Mouse (Mus musculus) liver, embryonic 14.5 days (tissue): ENCODE data around the gene Nfatc2. TPM values are rescaled to one million over a fixed set of nuclear protein-coding genes. Genes with fewer than 3 reads are reported as not detected.
A peak's percentile ranks its signal among the peaks of the same experiment; 100 is the strongest.

Experiments
- ATAC-seq: fragments of 200-750 bp; cut with Nextera tagmentation; 2 replicates; pipeline ENCODE4 v1.8.0; 2017; ENCODE audit warnings: moderate number of reproducible peaks, mild to moderate bottlenecking, moderate library complexity; ENCODE audit not compliant: insufficient read depth
- DNase-seq, 3 experiments: peaks; one replicate each; pipeline ENCODE4 v3.0.0-alpha.2; 2012 to 2013; ENCODE audit warnings: low read depth in 3 of 3, low spot score in 3 of 3
- H3K27ac ChIP-seq: fragments of 300-500 bp; sonication (generic); 2 replicates; pipeline ENCODE4 v1.5.1; 2014; ENCODE audit warnings: moderate library complexity, mild to moderate bottlenecking, control low read depth, inconsistent platforms
- H3K27me3 ChIP-seq: fragments of 300-500 bp; sonication (generic); 2 replicates; pipeline ENCODE4 v1.6.1; 2014; ENCODE audit warnings: mild to moderate bottlenecking, low read length, moderate library complexity; ENCODE audit not compliant: control insufficient read depth, insufficient read depth
- H3K36me3 ChIP-seq: fragments of 300-500 bp; sonication (generic); replicated peaks from 2 replicates; pipeline ENCODE4 v1.6.1; 2014; ENCODE audit warnings: low read depth; ENCODE audit not compliant: control insufficient read depth, insufficient read depth
- H3K4me1 ChIP-seq, 2 experiments: fragments of 200-500 bp in 1 of 2; fragments of 300-500 bp in 1 of 2; sonication (generic) in 1 of 2; replicated peaks; 2 replicates each; pipeline ENCODE4 v1.6.1; 2012 to 2014; ENCODE audit warnings: antibody characterized with exemption in 1 of 2, inconsistent platforms in 1 of 2, low read length in 1 of 2; ENCODE audit not compliant: control insufficient read depth in 2 of 2, insufficient read depth in 2 of 2
- H3K4me2 ChIP-seq: fragments of 300-500 bp; sonication (generic); 2 replicates; pipeline ENCODE4 v1.6.1; 2014; ENCODE audit warnings: low read depth, mild to moderate bottlenecking, control low read depth, moderate library complexity
- H3K4me3 ChIP-seq, 2 experiments: fragments of 200-500 bp in 1 of 2; fragments of 300-500 bp in 1 of 2; sonication (generic) in 1 of 2; 2 replicates each; pipeline ENCODE4 v1.5.1; 2012 to 2014; ENCODE audit warnings: low read depth in 2 of 2, low read length in 2 of 2, mild to moderate bottlenecking in 2 of 2, control low read depth in 1 of 2, inconsistent platforms in 1 of 2, moderate library complexity in 1 of 2; ENCODE audit not compliant: insufficient read depth in 1 of 2
- H3K9ac ChIP-seq: fragments of 300-500 bp; sonication (generic); replicated peaks from 2 replicates; pipeline ENCODE4 v1.6.1; 2014; ENCODE audit warnings: mild to moderate bottlenecking, control low read depth, moderate library complexity
- H3K9me3 ChIP-seq: fragments of 300-500 bp; sonication (generic); 2 replicates; pipeline ENCODE4 v1.6.1; 2016; ENCODE audit warnings: low read length, mixed read lengths; ENCODE audit not compliant: control insufficient read depth
- CTCF ChIP-seq: IDR thresholded peaks from 2 replicates; pipeline ENCODE4 v1.5.1; 2016; ENCODE audit warnings: antibody characterized with exemption, low read depth, control low read depth
- EP300 ChIP-seq: IDR thresholded peaks from 2 replicates; pipeline ENCODE4 v1.6.1; 2016; ENCODE audit warnings: antibody characterized with exemption, low read depth
- WGBS: fragments of 180-500 bp; shearing (Covaris S2); extraction: QIAGEN DNeasy Blood & Tissue Kit; methylation state at CpG from one replicate; pipeline ENCODE4 v1.1.7; 2014; ENCODE audit not compliant: insufficient replicate concordance; 5-methylcytosine and 5-hydroxymethylcytosine counted together
- polyA plus RNA-seq, 2 experiments: library from polyadenylated mRNA; depleted of rRNA in 1 of 2; stranded (reverse) in 1 of 2; unstranded in 1 of 2; fragments of >200 nt; fragmentation: Nextera tagmentation in 1 of 2; extraction: Ambion mirVana in 1 of 2; gene quantifications; 2 replicates each; pipeline versions ENCODE4 v1.2.1 to v1.2.3; 2012 to 2014

Nfatc2 gene
- polyA plus RNA-seq, 2 experiments = 0.08 to 0.19 TPM

- peaks cover 0 to 7% of the 10 kb centered on the region in 2 experiments; a peak in 3 of 4 replicates for H3K4me1 ChIP-seq
- no peak overlapping the region for H3K27ac ChIP-seq
- no peak overlapping the region for H3K4me2 ChIP-seq
- ATAC-seq (no peak), DNase-seq (no peak)
- 61% methylated on average over 6 of the region's 6 CpGs for WGBS
- no peaks in the 10 kb centered on the region for H3K9me3 ChIP-seq
- H3K27me3 ChIP-seq = peaks cover 17% of the 10 kb centered on the region
- TF ChIP-seq EP300 (no peak), CTCF (no peak)
- H3K36me3 ChIP-seq = no peaks in the 10 kb centered on the region
- H3K9ac ChIP-seq = no peak overlapping the region
- no peak overlapping the region for H3K4me3 ChIP-seq
Measured at GRCm38 (mm10) chr2:168593676-168594075, 7.8 kb downstream of the Nfatc2 start.

GRCm38 (mm10) chr2:168593004-168593403, 8.5 kb downstream of the Nfatc2 start:
- no peak for TF ChIP-seq EP300
- 0 out of 2 replicates have a peak, but pooled peaks have one; percentile 35 for TF ChIP-seq CTCF
- WGBS = 65% methylated on average over 5 of the region's 5 CpGs
- no peak overlapping the region for H3K4me2 ChIP-seq
- H3K27me3 ChIP-seq = peaks cover 17% of the 10 kb centered on the region
- H3K4me1 ChIP-seq = peaks cover 0 to 7% of the 10 kb centered on the region in 2 experiments; a peak in 3 of 4 replicates
- H3K9me3 ChIP-seq = no peaks in the 10 kb centered on the region
- H3K9ac ChIP-seq = no peak overlapping the region
- no peak for ATAC-seq
- DNase-seq = no peak
- H3K27ac ChIP-seq = no peak overlapping the region
- H3K4me3 ChIP-seq = no peak overlapping the region
- no peaks in the 10 kb centered on the region for H3K36me3 ChIP-seq

GRCm38 (mm10) chr2:168591076-168591475, 10.4 kb downstream of the Nfatc2 start:
- H3K4me2 ChIP-seq = no peak overlapping the region
- 14% methylated on average over 2 of the region's 2 CpGs for WGBS

GRCm38 (mm10) chr2:168590556-168590955, 10.9 kb downstream of the Nfatc2 start:
- ATAC-seq (no peak), DNase-seq (no peak)
- H3K4me1 ChIP-seq = peaks cover 0 to 7% of the 10 kb centered on the region in 2 experiments; a peak in 3 of 4 replicates
- no peak overlapping the region for H3K4me3 ChIP-seq
- TF ChIP-seq CTCF = no peak
- no peak for TF ChIP-seq EP300
- no peak overlapping the region for H3K27ac ChIP-seq
- peak overlapping the region; percentile 56 for H3K4me2 ChIP-seq
- H3K36me3 ChIP-seq = no peaks in the 10 kb centered on the region
- peaks cover 17% of the 10 kb centered on the region for H3K27me3 ChIP-seq
- H3K9ac ChIP-seq = no peak overlapping the region
- no peaks in the 10 kb centered on the region for H3K9me3 ChIP-seq
- 15% methylated on average over 10 of the region's 10 CpGs for WGBS

More at GRCm38 (mm10) chr2:168591076-168591475, 10.4 kb downstream of the Nfatc2 start:
- peaks cover 0 to 7% of the 10 kb centered on the region in 2 experiments; a peak in 3 of 4 replicates for H3K4me1 ChIP-seq
- no peak overlapping the region for H3K9ac ChIP-seq
- no peak for DNase-seq
- TF ChIP-seq CTCF (no peak), EP300 (no peak)
- H3K9me3 ChIP-seq = no peaks in the 10 kb centered on the region
- no peak overlapping the region for H3K27ac ChIP-seq
- no peak overlapping the region for H3K4me3 ChIP-seq
- H3K36me3 ChIP-seq = no peaks in the 10 kb centered on the region
- peaks cover 17% of the 10 kb centered on the region for H3K27me3 ChIP-seq
- ATAC-seq = peak; percentile 48; the same call in 1 of the 2 replicates

GRCm38 (mm10) chr2:168590168-168590551, 11.3 kb downstream of the Nfatc2 start:
- WGBS = under 1% methylated on average over 37 of the region's 38 CpGs
- Histone ChIP-seq H3K27me3 (peaks cover 17% of the 10 kb centered on the region), H3K36me3 (no peaks in the 10 kb centered on the region), H3K9ac (no peak overlapping the region), H3K4me2 (peak overlapping the region; percentile 56), H3K27ac (no peak overlapping the region), H3K9me3 (no peaks in the 10 kb centered on the region), H3K4me3 (peak overlapping the region; percentile 34 to 35; a peak in 3 of 4 replicates), H3K4me1 (peaks cover 0 to 7% of the 10 kb centered on the region in 2 experiments; a peak in 3 of 4 replicates)
- ATAC-seq (peak; percentile 60; the same call in 1 of the 2 replicates), DNase-seq (no peak)
- no peak for TF ChIP-seq EP300
- no peak for TF ChIP-seq CTCF
